Mouse (Mus musculus) brain, embryonic 14.5 days (tissue): Measurements from ENCODE around the gene Cipc.

Source experiments
- CTCF ChIP-seq: fragments of 200-500 bp; IDR thresholded peaks from 2 replicates; pipeline ENCODE4 v1.5.1; 2012; ENCODE audit warnings: inconsistent platforms, mild to moderate bottlenecking, moderate library complexity, borderline replicate concordance; ENCODE audit not compliant: insufficient read depth, insufficient read length; ENCODE audit errors: extremely low read depth
- POLR2A ChIP-seq: fragments of 200-500 bp; IDR thresholded peaks from 2 replicates; pipeline ENCODE4 v1.6.1; 2012; ENCODE audit warnings: mild to moderate bottlenecking, inconsistent platforms, borderline replicate concordance; ENCODE audit not compliant: poor library complexity, insufficient read depth, insufficient read length, severe bottlenecking; ENCODE audit errors: extremely low read depth

- TF ChIP-seq CTCF (no peak), POLR2A (no peak)
Measured at GRCm38 (mm10) chr12:86983470-86984193, 36.8 kb downstream of the Cipc start.
